Mouse (Mus musculus): ENCODE results near the gene Akap2. TPM values are rescaled to one million over a fixed set of nuclear protein-coding genes. Genes with fewer than 3 reads are reported as not detected.

Gene Akap2
- polyA plus RNA-seq, 1 experiment from 2014 or later = 28.2 TPM

DNA sequence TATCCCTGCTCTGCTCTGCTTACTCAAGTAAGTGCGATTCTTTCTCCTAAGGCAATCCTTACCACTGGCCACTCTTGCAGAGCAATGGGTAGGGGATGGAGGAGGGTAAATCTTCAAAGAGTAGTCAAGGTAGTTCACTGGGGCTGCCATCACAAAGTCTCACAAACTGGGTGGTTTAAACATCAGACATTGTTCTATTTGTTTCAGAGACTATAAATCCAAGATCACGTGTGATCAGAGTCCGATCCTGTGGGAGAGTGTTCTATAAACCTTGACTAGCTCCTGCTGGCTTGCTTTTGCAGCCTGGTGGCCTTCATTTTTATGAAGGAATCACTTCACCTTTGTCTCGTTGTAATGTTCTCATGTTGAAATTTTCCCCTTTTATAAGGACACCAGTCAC, 199.3 kb downstream of the Akap2 start:
- Histone ChIP-seq H3K4me2 (ENCODE audit: low read length) (peak overlapping the region; percentile 40), H3K9me3 (ENCODE audit: control insufficient read depth, low read length) (no peaks in the 10 kb centered on the region), H3K9ac (ENCODE audit: low read length) (no peak overlapping the region), H3K36me3 (ENCODE audit: control insufficient read depth, insufficient read depth, low read length) (no peaks in the 10 kb centered on the region), H3K27me3 (replicated peaks; ENCODE audit: control insufficient read depth, insufficient read depth, low read length) (no peaks in the 10 kb centered on the region), H3K4me1 (replicated peaks; ENCODE audit: control insufficient read depth, insufficient read depth, low read length) (peaks cover 12% of the 10 kb centered on the region; the same call in 1 of the 2 replicates), H3K4me3 (ENCODE audit: low read depth, low read length) (no peak overlapping the region), H3K27ac (ENCODE audit: low read depth) (peak overlapping the region; percentile 24; the same call in 1 of the 2 replicates)
- ATAC-seq (replicated peaks; ENCODE audit: low FRiP score, low TSS enrichment, low read depth) (peak; percentile 32; the same call in 1 of the 2 replicates), DNase-seq (ENCODE audit: low spot score) (no peak)
- WGBS = 50% methylated on average over 4 of the region's 4 CpGs

- 24% methylated on average over 8 of the region's 8 CpGs for WGBS
- no peak for ATAC-seq (replicated peaks; ENCODE audit: low FRiP score, low TSS enrichment, low read depth)
- Histone ChIP-seq H3K4me3 (ENCODE audit: low read depth, low read length) (no peak overlapping the region), H3K9ac (ENCODE audit: low read length) (no peak overlapping the region), H3K27ac (ENCODE audit: low read depth) (no peak overlapping the region), H3K4me2 (ENCODE audit: low read length) (no peak overlapping the region), H3K36me3 (ENCODE audit: control insufficient read depth, insufficient read depth, low read length) (no peaks in the 10 kb centered on the region), H3K27me3 (replicated peaks; ENCODE audit: control insufficient read depth, insufficient read depth, low read length) (no peaks in the 10 kb centered on the region), H3K4me1 (replicated peaks; ENCODE audit: control insufficient read depth, insufficient read depth, low read length) (peaks cover 17% of the 10 kb centered on the region; the same call in 1 of the 2 replicates), H3K9me3 (ENCODE audit: control insufficient read depth, low read length) (no peaks in the 10 kb centered on the region)
- DNase-seq (ENCODE audit: low spot score) = no peak
Measured at GRCm38 (mm10) chr4:57919494-57920423, 202.3 kb downstream of the Akap2 start.

GRCm38 (mm10) chr4:57920522-57920921, 203.1 kb downstream of the Akap2 start:
- DNase-seq (ENCODE audit: low spot score) = no peak
- no peaks in the 10 kb centered on the region for H3K9me3 ChIP-seq (ENCODE audit: control insufficient read depth, low read length)
- 96% methylated on average over 1 of the region's 1 CpGs for WGBS
- no peak for ATAC-seq (replicated peaks; ENCODE audit: low FRiP score, low TSS enrichment, low read depth)
- no peaks in the 10 kb centered on the region for H3K36me3 ChIP-seq (ENCODE audit: control insufficient read depth, insufficient read depth, low read length)
- no peak overlapping the region for H3K27ac ChIP-seq (ENCODE audit: low read depth)
- peaks cover 10% of the 10 kb centered on the region; the same call in 1 of the 2 replicates for H3K4me1 ChIP-seq (replicated peaks; ENCODE audit: control insufficient read depth, insufficient read depth, low read length)
- H3K27me3 ChIP-seq (replicated peaks; ENCODE audit: control insufficient read depth, insufficient read depth, low read length) = no peaks in the 10 kb centered on the region
- H3K4me2 ChIP-seq (ENCODE audit: low read length) = no peak overlapping the region
- no peak overlapping the region for H3K9ac ChIP-seq (ENCODE audit: low read length)
- H3K4me3 ChIP-seq (ENCODE audit: low read depth, low read length) = no peak overlapping the region

- H3K9ac ChIP-seq (ENCODE audit: low read length) = no peak overlapping the region
- peaks cover 9% of the 10 kb centered on the region; the same call in 1 of the 2 replicates for H3K4me1 ChIP-seq (replicated peaks; ENCODE audit: control insufficient read depth, insufficient read depth, low read length)
- no peaks in the 10 kb centered on the region for H3K36me3 ChIP-seq (ENCODE audit: control insufficient read depth, insufficient read depth, low read length)
- H3K4me3 ChIP-seq (ENCODE audit: low read depth, low read length) = no peak overlapping the region
- no peak for ATAC-seq (replicated peaks; ENCODE audit: low FRiP score, low TSS enrichment, low read depth)
- DNase-seq (ENCODE audit: low spot score) = no peak
- WGBS = 24% methylated on average over 5 of the region's 5 CpGs
- H3K27ac ChIP-seq (ENCODE audit: low read depth) = no peak overlapping the region
- no peaks in the 10 kb centered on the region for H3K9me3 ChIP-seq (ENCODE audit: control insufficient read depth, low read length)
- no peak overlapping the region for H3K4me2 ChIP-seq (ENCODE audit: low read length)
- no peaks in the 10 kb centered on the region for H3K27me3 ChIP-seq (replicated peaks; ENCODE audit: control insufficient read depth, insufficient read depth, low read length)
Measured at GRCm38 (mm10) chr4:57922171-57922570, 204.7 kb downstream of the Akap2 start.

DNA sequence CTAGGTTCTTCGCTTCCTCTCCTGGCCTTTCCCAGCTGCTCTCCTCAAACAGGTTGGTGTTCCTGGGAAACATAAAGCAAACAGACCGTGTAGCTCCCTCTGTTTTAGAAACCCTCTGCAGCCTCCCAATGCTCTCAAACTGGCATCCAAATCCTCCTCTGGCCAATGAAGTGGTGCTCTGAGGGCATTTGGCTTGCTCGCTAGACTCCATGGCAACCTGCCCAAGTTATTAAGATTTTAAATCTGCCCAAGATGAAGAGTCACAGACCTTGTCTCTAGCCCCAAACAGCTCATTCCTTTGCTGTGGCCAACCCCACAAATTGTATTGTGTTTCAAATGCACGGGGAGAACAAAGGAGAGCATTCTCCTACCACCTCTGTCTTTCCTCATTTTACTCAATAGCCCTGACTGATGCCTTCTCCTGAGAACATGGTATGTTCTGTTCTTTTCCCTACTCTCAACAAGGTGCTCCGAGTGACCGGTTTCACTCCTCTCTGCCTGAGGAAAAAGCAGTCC, 207.2 kb downstream of the Akap2 start:
- no peaks in the 10 kb centered on the region for H3K27me3 ChIP-seq (replicated peaks; ENCODE audit: control insufficient read depth, insufficient read depth, low read length)
- ATAC-seq (replicated peaks; ENCODE audit: low FRiP score, low TSS enrichment, low read depth) (no peak), DNase-seq (ENCODE audit: low spot score) (no peak)
- H3K4me1 ChIP-seq (replicated peaks; ENCODE audit: control insufficient read depth, insufficient read depth, low read length) = peaks cover 7% of the 10 kb centered on the region; the same call in 1 of the 2 replicates
- no peak overlapping the region for H3K4me2 ChIP-seq (ENCODE audit: low read length)
- H3K9ac ChIP-seq (ENCODE audit: low read length) = no peak overlapping the region
- no peak overlapping the region for H3K27ac ChIP-seq (ENCODE audit: low read depth)
- H3K4me3 ChIP-seq (ENCODE audit: low read depth, low read length) = no peak overlapping the region
- WGBS = 76% methylated on average over 6 of the region's 6 CpGs
- H3K36me3 ChIP-seq (ENCODE audit: control insufficient read depth, insufficient read depth, low read length) = no peaks in the 10 kb centered on the region
- H3K9me3 ChIP-seq (ENCODE audit: control insufficient read depth, low read length) = no peaks in the 10 kb centered on the region

GRCm38 (mm10) chr4:57927464-57928205, 210.2 kb downstream of the Akap2 start:
- Histone ChIP-seq H3K9ac (ENCODE audit: low read length) (no peak overlapping the region), H3K4me3 (ENCODE audit: low read depth, low read length) (no peak overlapping the region), H3K27me3 (replicated peaks; ENCODE audit: control insufficient read depth, insufficient read depth, low read length) (no peaks in the 10 kb centered on the region), H3K4me1 (replicated peaks; ENCODE audit: control insufficient read depth, insufficient read depth, low read length) (no peaks in the 10 kb centered on the region), H3K27ac (ENCODE audit: low read depth) (no peak overlapping the region), H3K4me2 (ENCODE audit: low read length) (no peak overlapping the region), H3K9me3 (ENCODE audit: control insufficient read depth, low read length) (no peaks in the 10 kb centered on the region; the same call in 1 of the 2 replicates), H3K36me3 (ENCODE audit: control insufficient read depth, insufficient read depth, low read length) (no peaks in the 10 kb centered on the region)
- ATAC-seq (replicated peaks; ENCODE audit: low FRiP score, low TSS enrichment, low read depth) (0 out of 2 replicates have a peak, but pooled peaks have one; percentile 36), DNase-seq (ENCODE audit: low spot score) (no peak)
- 26% methylated on average over 3 of the region's 3 CpGs for WGBS

GRCm38 (mm10) chr4:57930559-57931170, 213.2 kb downstream of the Akap2 start:
- Histone ChIP-seq H3K36me3 (ENCODE audit: control insufficient read depth, insufficient read depth, low read length) (no peaks in the 10 kb centered on the region), H3K4me1 (replicated peaks; ENCODE audit: control insufficient read depth, insufficient read depth, low read length) (no peaks in the 10 kb centered on the region), H3K9me3 (ENCODE audit: control insufficient read depth, low read length) (no peaks in the 10 kb centered on the region; the same call in 1 of the 2 replicates), H3K4me3 (ENCODE audit: low read depth, low read length) (no peak overlapping the region), H3K9ac (ENCODE audit: low read length) (no peak overlapping the region), H3K27me3 (replicated peaks; ENCODE audit: control insufficient read depth, insufficient read depth, low read length) (no peaks in the 10 kb centered on the region), H3K27ac (ENCODE audit: low read depth) (no peak overlapping the region), H3K4me2 (ENCODE audit: low read length) (no peak overlapping the region)
- WGBS = 67% methylated on average over 5 of the region's 5 CpGs
- no peak for DNase-seq (ENCODE audit: low spot score)
- no peak for ATAC-seq (replicated peaks; ENCODE audit: low FRiP score, low TSS enrichment, low read depth)

DNA sequence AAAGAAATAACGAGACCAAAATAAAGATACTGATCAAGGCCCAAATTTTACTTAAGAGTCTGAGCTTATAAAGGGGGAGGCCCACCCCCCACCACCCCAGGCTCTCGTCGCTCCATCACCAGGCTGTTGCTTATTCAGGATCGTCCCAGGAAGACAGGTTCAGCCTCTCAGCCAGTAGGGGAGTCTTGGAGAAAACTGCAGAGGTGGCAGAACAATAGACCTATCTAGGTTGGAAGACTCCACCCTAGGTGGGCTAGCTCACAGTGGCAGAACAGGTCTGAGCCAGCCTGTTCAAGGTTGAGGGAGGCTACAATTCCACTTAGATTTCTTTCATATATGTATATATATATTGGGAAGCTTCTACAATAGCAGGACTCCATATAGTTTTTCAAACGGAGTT, 216.7 kb downstream of the Akap2 start:
- Histone ChIP-seq H3K4me3 (ENCODE audit: low read depth, low read length) (no peak overlapping the region), H3K27ac (ENCODE audit: low read depth) (no peak overlapping the region), H3K4me1 (replicated peaks; ENCODE audit: control insufficient read depth, insufficient read depth, low read length) (no peaks in the 10 kb centered on the region), H3K36me3 (ENCODE audit: control insufficient read depth, insufficient read depth, low read length) (no peaks in the 10 kb centered on the region), H3K9ac (ENCODE audit: low read length) (no peak overlapping the region), H3K27me3 (replicated peaks; ENCODE audit: control insufficient read depth, insufficient read depth, low read length) (no peaks in the 10 kb centered on the region), H3K9me3 (ENCODE audit: control insufficient read depth, low read length) (no peaks in the 10 kb centered on the region; the same call in 1 of the 2 replicates), H3K4me2 (ENCODE audit: low read length) (no peak overlapping the region)
- 76% methylated on average over 5 of the region's 5 CpGs for WGBS
- DNase-seq (ENCODE audit: low spot score) (no peak), ATAC-seq (replicated peaks; ENCODE audit: low FRiP score, low TSS enrichment, low read depth) (no peak)

Measured in intestine, embryonic 14.5 days (tissue).